Mouse (Mus musculus) neural tube, embryonic 14.5 days (tissue): ENCODE results near the gene Igsf3. TPM values are rescaled to one million over a fixed set of nuclear protein-coding genes. Genes with fewer than 3 reads are reported as not detected.

ENCODE experiments used
- ATAC-seq: fragments of 200-750 bp; cut with Nextera tagmentation; 2 replicates; pipeline ENCODE4 v1.8.0; 2017; ENCODE audit warnings: low read depth, mild to moderate bottlenecking, moderate TSS enrichment, moderate library complexity
- H3K27ac ChIP-seq: fragments of 300-500 bp; sonication (generic); 2 replicates; pipeline ENCODE4 v1.5.1; 2014; ENCODE audit warnings: low read depth, mild to moderate bottlenecking, control low read depth, low read length, moderate library complexity, mixed read lengths
- H3K27me3 ChIP-seq: fragments of 300-500 bp; sonication (generic); 2 replicates; pipeline ENCODE4 v1.6.1; 2014; ENCODE audit warnings: low read length; ENCODE audit not compliant: control insufficient read depth, insufficient read depth
- H3K36me3 ChIP-seq: fragments of 300-500 bp; sonication (generic); 2 replicates; pipeline ENCODE4 v1.6.1; 2014; ENCODE audit warnings: low read length, mixed read lengths; ENCODE audit not compliant: control insufficient read depth, insufficient read depth
- H3K4me1 ChIP-seq: fragments of 300-500 bp; sonication (generic); 2 replicates; pipeline ENCODE4 v1.6.1; 2014; ENCODE audit warnings: low read length; ENCODE audit not compliant: control insufficient read depth, insufficient read depth
- H3K4me2 ChIP-seq: fragments of 300-500 bp; sonication (generic); 2 replicates; pipeline ENCODE4 v1.6.1; 2014; ENCODE audit warnings: mild to moderate bottlenecking, low read depth, low read length, control low read depth
- H3K4me3 ChIP-seq: fragments of 300-500 bp; sonication (generic); 2 replicates; pipeline ENCODE4 v1.5.1; 2014; ENCODE audit warnings: low read depth, low read length, control low read depth, mixed read lengths
- H3K9ac ChIP-seq: fragments of 300-500 bp; sonication (generic); replicated peaks from 2 replicates; pipeline ENCODE4 v1.6.1; 2014; ENCODE audit warnings: low read depth, mild to moderate bottlenecking, control low read depth, low read length, mixed read lengths
- H3K9me3 ChIP-seq: fragments of 300-500 bp; sonication (generic); 2 replicates; pipeline ENCODE4 v1.6.1; 2016; ENCODE audit warnings: low read length; ENCODE audit not compliant: control insufficient read depth
- WGBS: fragments of 180-500 bp; shearing (Covaris S2); extraction: QIAGEN DNeasy Blood & Tissue Kit; methylation state at CpG from one replicate; pipeline ENCODE4 v1.1.7; 2014; 5-methylcytosine and 5-hydroxymethylcytosine counted together
- polyA plus RNA-seq: library from polyadenylated mRNA; unstranded; fragments of >200 nt; fragmentation: Nextera tagmentation; extraction: Ambion mirVana; gene quantifications from 2 replicates; pipeline ENCODE4 v1.2.1, GENCODE M21; 2014

The Igsf3 gene
- polyA plus RNA-seq, 1 experiment from 2014 or later: 66.4 TPM

DNA sequence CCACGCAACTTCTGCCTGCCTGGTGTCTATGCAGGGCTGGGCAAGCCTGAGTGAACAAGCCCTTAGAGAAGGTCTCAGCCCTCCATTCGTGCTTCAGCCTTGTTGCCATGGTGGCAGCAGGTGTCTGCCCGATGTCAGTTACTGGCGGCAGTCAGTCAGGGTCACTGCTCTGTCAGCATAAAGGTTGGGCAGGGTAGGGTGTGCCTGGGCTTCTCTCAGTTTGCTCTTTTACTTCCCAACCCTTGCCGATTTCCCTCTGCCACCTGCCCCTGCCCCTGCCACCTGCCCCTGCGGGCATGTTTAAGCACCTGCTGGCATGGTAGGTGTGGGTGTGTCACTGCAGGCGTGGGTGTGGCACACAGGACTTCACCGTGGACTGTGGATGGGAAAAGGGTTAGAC, 67.6 kb downstream of the Igsf3 start:
- no peak overlapping the region for H3K27ac ChIP-seq

DNA sequence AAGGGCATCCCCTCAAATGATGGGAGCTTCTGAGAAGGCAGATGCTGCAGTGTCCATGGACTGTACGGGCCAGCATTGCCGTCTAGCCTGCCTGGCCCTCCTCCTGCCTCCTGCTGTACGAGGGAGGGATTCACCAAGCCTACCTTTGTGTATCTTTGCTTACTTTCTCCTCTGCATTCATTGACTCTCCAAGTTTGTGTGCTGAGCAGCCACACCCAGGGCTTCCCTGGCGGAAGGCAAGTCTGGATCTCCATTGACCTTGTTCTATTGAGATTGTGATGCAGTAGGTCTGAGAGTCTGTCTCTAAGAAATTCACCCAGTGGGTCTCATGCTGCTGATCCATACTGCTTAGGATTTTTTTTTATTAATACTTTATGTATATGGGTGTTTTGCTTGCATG, 70.4 kb downstream of the Igsf3 start:
- WGBS: 81% methylated on average over 4 of the region's 4 CpGs
- H3K4me3 ChIP-seq: no peak overlapping the region

More for the DNA sequence above, 67.6 kb downstream of the Igsf3 start:
- Histone ChIP-seq H3K4me3 (no peak overlapping the region), H3K9ac (no peak overlapping the region), H3K36me3 (peaks cover 12% of the 10 kb centered on the region), H3K27me3 (no peaks in the 10 kb centered on the region), H3K4me1 (peaks cover 9% of the 10 kb centered on the region; the same call in 1 of the 2 replicates), H3K9me3 (no peaks in the 10 kb centered on the region), H3K4me2 (no peak overlapping the region)
- peak; percentile 26; the same call in 1 of the 2 replicates for ATAC-seq
- 79% methylated on average over 8 of the region's 8 CpGs for WGBS

DNA sequence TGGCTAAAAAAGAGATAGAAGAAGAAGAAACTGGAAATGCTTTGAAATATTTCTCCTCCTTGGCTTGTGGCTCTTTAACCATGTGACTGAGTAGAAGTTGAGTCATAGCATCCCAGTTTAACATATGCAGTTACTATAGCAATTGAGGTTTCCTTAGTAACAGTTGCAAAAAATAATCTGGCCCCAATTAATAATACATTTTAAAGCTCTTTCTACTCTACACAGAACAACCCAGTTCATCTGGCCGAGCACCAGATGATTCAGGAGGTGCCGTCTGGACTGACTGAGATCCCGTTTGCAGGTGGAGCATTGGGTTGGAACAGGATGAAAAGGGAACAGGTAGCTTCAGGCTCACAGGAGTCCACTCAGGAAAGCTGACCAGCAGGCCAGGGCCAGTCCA, 71.9 kb downstream of the Igsf3 start:
- H3K9ac ChIP-seq: no peak overlapping the region
- H3K4me1 ChIP-seq: peaks cover 4% of the 10 kb centered on the region; the same call in 1 of the 2 replicates
- H3K36me3 ChIP-seq: peaks cover 19% of the 10 kb centered on the region
- no peak for ATAC-seq
- no peak overlapping the region for H3K4me2 ChIP-seq
- 82% methylated on average over 3 of the region's 3 CpGs for WGBS
- H3K27me3 ChIP-seq: no peaks in the 10 kb centered on the region
- H3K27ac ChIP-seq: no peak overlapping the region
- H3K4me3 ChIP-seq: no peak overlapping the region
- no peaks in the 10 kb centered on the region for H3K9me3 ChIP-seq

More for the DNA sequence above, 70.4 kb downstream of the Igsf3 start:
- Histone ChIP-seq H3K9me3 (no peaks in the 10 kb centered on the region), H3K27me3 (no peaks in the 10 kb centered on the region), H3K27ac (no peak overlapping the region), H3K36me3 (peaks cover 5% of the 10 kb centered on the region; the same call in 1 of the 2 replicates), H3K4me1 (peaks cover 9% of the 10 kb centered on the region; the same call in 1 of the 2 replicates), H3K9ac (no peak overlapping the region), H3K4me2 (no peak overlapping the region)
- ATAC-seq: no peak

DNA sequence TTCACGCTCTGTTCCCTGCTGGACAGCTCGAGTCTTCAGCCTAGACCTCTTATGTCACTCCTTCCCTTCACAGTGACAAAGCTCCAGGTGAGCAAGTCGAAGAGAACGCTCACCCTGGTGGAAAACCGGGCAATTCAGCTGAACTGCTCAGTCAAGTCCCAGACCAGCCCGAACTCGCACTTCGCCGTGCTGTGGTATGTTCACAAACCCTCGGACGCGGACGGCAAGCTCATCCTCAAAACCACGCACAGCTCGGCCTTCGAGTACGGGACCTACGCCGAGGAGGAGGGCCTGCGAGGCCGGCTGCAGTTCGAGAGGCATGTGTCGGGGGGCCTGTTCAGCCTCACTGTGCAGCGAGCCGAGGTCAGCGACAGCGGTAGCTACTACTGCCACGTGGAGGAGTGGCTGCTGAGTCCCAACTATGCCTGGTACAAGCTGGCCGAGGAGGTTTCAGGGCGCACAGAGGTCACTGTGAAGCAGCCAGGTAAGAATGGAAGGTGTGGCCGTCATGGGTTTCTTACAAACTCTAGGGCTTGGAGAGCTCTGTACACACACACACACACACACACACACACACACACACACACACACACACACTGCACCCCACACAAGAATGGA, 74.0 kb downstream of the Igsf3 start:
- no peaks in the 10 kb centered on the region for H3K4me1 ChIP-seq
- no peak overlapping the region for H3K4me3 ChIP-seq
- no peak overlapping the region for H3K4me2 ChIP-seq
- no peaks in the 10 kb centered on the region for H3K27me3 ChIP-seq
- H3K36me3 ChIP-seq: peaks cover 29% of the 10 kb centered on the region
- 93% methylated on average over 31 of the region's 31 CpGs for WGBS
- H3K9me3 ChIP-seq: no peaks in the 10 kb centered on the region
- no peak overlapping the region for H3K27ac ChIP-seq
- H3K9ac ChIP-seq: no peak overlapping the region
- no peak for ATAC-seq

DNA sequence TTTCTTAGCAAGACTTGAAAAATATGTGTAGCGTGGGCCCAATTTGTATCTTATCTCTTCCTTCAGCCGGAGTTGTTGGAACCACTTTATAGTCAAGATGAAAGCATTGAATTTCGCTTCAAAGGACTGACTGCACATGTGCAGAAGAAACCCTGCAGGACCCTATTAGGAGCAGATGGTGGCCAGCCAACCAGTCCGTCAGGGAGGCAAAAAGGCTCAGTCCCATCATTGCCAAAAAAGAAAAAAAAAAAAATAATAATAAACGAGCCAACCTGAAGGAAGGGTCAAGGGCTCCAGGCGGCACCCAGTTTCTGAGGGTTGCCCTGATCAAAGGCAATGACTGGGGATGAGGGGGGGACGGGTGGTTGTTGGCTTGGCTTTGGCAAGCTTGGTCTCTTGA, 83.7 kb downstream of the Igsf3 start:
- ATAC-seq: no peak
- Histone ChIP-seq H3K27me3 (no peaks in the 10 kb centered on the region), H3K9ac (no peak overlapping the region), H3K4me1 (peaks cover 9% of the 10 kb centered on the region; the same call in 1 of the 2 replicates), H3K4me2 (no peak overlapping the region), H3K27ac (no peak overlapping the region), H3K36me3 (peaks cover 24% of the 10 kb centered on the region), H3K4me3 (no peak overlapping the region), H3K9me3 (no peaks in the 10 kb centered on the region)
- WGBS: 75% methylated on average over 7 of the region's 7 CpGs

DNA sequence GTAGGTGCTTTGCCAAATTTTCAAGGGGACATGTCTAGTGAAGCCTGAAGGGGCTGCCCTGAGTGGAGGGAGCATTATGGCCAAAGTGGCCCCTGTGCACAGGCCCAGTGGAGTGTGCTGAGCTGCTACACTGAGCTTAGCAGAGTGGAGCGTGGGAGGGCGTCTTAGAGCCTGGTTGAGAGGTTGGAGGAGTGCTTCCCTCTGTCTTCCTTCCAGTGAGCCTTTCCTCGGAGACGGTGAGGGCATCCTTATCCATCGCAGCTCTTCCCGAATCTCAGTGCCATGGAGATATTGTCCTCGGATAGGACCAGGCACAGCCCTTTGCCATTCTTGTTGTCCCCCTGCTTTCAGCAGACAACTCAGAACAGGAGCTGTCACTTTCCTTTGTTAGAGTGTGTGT, 84.2 kb downstream of the Igsf3 start:
- no peaks in the 10 kb centered on the region for H3K9me3 ChIP-seq
- H3K4me2 ChIP-seq: no peak overlapping the region
- H3K27ac ChIP-seq: no peak overlapping the region
- H3K27me3 ChIP-seq: no peaks in the 10 kb centered on the region
- peaks cover 23% of the 10 kb centered on the region for H3K36me3 ChIP-seq
- peaks cover 9% of the 10 kb centered on the region; the same call in 1 of the 2 replicates for H3K4me1 ChIP-seq
- no peak for ATAC-seq
- no peak overlapping the region for H3K4me3 ChIP-seq
- 73% methylated on average over 7 of the region's 7 CpGs for WGBS
- H3K9ac ChIP-seq: no peak overlapping the region

DNA sequence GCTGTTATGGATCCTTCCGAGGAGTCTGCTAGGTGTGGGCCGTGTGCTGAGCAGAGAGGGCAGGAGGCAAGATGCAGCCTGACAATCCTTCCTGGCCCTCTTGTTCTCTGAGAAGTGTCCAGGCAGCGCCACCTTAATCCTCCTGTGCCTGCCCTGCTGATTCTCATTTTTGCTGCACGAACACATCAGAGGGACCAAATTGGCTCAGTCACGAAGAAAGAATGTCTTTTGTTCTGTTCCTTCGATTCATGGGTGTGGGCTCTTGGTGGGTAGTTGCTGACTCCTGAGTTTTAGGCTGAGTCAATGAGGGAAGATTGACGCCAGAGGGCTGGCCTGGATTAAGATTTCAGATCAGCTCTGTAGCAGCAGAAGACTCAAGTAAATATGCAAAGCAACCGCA, 84.9 kb downstream of the Igsf3 start:
- Histone ChIP-seq H3K4me1 (peaks cover 9% of the 10 kb centered on the region; the same call in 1 of the 2 replicates), H3K9me3 (no peaks in the 10 kb centered on the region), H3K4me2 (no peak overlapping the region), H3K36me3 (peaks cover 23% of the 10 kb centered on the region), H3K9ac (no peak overlapping the region), H3K27me3 (no peaks in the 10 kb centered on the region), H3K4me3 (no peak overlapping the region), H3K27ac (peak overlapping the region; percentile 44)
- 23% methylated on average over 8 of the region's 8 CpGs for WGBS
- no peak for ATAC-seq

DNA sequence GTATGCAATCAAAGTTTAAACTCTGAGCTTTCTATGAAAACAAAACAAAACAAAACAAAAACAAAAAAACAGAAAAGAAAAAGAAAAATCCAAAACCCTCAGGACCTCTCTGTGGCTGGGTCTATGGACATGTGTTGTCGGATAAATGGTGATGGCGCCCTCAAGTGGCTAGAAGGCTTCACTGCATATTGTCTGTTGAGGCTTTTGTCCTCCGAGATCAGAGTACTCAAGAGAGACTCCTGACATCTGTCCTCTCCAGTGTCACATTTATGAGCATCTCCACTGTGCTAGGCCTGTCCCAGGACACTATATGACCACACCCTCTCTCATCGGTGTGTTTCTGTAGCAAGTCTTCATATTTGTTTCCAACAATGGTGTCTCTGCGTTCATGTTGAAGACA, 85.4 kb downstream of the Igsf3 start:
- WGBS: 20% methylated on average over 5 of the region's 5 CpGs
- H3K27ac ChIP-seq: no peak overlapping the region
- ATAC-seq: peak; percentile 65; the same call in 1 of the 2 replicates

DNA sequence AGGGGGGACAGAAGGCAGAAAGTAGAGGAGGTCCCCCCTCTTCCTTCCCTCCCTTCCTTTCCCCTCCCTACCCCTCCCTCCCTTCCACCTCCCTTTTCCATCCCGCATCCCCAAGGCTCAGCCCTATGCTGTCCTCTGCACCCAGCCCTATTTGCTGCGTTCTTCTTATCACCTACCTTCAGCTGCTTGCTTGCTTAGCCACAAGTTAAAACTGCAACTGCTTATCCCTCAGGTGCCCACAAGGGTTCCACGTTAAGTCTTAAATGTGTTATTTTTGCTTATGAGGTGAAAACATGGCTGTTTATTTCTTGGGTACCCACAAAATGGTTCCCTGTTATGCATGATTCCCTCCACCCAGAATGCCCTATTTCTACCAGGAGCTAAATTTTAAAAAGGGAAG, 86.6 kb downstream of the Igsf3 start:
- 99% methylated on average over 3 of the region's 3 CpGs for WGBS
- Histone ChIP-seq H3K9ac (no peak overlapping the region), H3K36me3 (peaks cover 13% of the 10 kb centered on the region; the same call in 1 of the 2 replicates), H3K4me2 (no peak overlapping the region), H3K9me3 (no peaks in the 10 kb centered on the region), H3K4me1 (peaks cover 9% of the 10 kb centered on the region; the same call in 1 of the 2 replicates), H3K27me3 (no peaks in the 10 kb centered on the region), H3K27ac (no peak overlapping the region), H3K4me3 (no peak overlapping the region)
- no peak for ATAC-seq

More for the DNA sequence above, 85.4 kb downstream of the Igsf3 start:
- no peak overlapping the region for H3K9ac ChIP-seq
- H3K4me3 ChIP-seq: no peak overlapping the region
- H3K4me1 ChIP-seq: peaks cover 9% of the 10 kb centered on the region; the same call in 1 of the 2 replicates
- H3K36me3 ChIP-seq: peaks cover 21% of the 10 kb centered on the region; the same call in 1 of the 2 replicates
- no peaks in the 10 kb centered on the region for H3K27me3 ChIP-seq
- H3K4me2 ChIP-seq: no peak overlapping the region
- no peaks in the 10 kb centered on the region for H3K9me3 ChIP-seq
